Mouse (Mus musculus): ENCODE measurements around the gene Dhcr7. TPM values are rescaled to one million over a fixed set of nuclear protein-coding genes. Genes with fewer than 3 reads are reported as not detected.

Dhcr7 gene
- total RNA-seq, 2 experiments from 2014 or later = 730 to 1,067 TPM

DNA sequence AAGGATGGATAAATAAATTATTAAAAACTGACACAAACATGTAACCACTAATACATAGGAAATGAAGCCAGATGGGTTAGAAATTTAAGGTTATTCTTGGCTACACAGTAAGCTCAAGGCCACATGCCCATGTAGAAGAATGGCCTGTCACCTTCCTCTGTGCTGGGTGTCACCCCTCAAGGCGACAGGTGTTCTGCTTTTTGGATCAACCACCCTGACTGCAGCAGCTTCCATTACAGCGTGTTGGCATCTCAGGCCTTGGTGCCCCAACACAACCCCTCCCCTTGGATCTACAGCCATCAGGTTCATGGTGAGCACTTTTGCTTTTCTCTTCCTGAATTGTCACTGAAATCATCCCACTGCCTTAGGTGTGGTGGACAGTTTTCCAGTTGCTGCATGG, 9.7 kb downstream of the Dhcr7 start:
- no peak for DNase-seq (ENCODE audit: low spot score in 2 of 2)

GRCm38 (mm10) chr7:143833581-143834190, 10.7 kb downstream of the Dhcr7 start:
- DNase-seq (ENCODE audit: low spot score in 2 of 2) = peak in 1 of 2 experiments; percentile 55

DNA sequence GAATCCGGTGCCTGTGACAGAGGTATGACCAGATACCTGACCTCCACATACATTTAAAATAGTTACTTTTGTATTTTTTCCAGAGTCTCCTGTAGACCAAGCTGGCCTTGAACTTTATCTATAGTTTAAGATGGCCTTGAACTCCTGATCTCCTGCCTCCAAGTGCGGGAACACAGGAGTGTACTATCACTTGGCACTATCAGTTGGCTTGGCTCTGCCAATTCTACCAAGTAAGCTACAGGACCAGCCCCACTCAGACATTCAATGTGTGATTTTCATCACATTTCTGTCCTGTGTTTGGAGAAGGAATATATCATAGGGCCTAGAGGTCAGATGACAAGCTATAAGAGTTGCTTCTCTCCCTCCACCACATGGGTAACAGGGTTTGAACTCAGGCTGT, 11.4 kb downstream of the Dhcr7 start:
- no peak for DNase-seq (ENCODE audit: low spot score in 2 of 2)

- DNase-seq (ENCODE audit: low spot score in 2 of 2) = peak in 1 of 2 experiments; percentile 35
These were observed 12.0 kb downstream of the Dhcr7 start for GRCm38 (mm10) chr7:143834972-143835371.

- DNase-seq (ENCODE audit: low spot score in 2 of 2) = no peak
These were observed 14.9 kb downstream of the Dhcr7 start for GRCm38 (mm10) chr7:143837705-143838358.

DNA sequence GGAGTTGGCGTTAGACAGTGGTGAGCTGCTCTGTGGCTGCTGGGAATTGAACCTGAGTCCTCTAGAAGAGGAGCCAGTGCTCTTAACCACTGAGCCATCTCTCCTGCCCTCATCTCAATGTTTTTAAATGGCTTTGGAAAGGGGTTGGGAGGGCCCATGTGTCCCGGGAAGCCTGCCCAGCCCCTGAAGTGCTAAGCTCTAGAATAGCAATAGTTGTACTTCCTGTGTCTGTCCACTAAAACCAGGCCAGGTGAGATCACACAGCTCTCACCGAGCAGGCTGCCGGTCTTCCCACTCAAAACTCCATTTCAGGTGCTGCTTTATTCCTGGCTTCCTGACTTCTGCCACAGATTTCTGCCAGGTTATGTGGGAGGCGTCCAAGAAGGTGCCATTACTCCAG, 17.2 kb downstream of the Dhcr7 start:
- DNase-seq (ENCODE audit: low spot score in 2 of 2) = no peak

- no peak for DNase-seq (ENCODE audit: low spot score in 2 of 2)
These were observed 18.4 kb downstream of the Dhcr7 start for GRCm38 (mm10) chr7:143841301-143841700.

DNA sequence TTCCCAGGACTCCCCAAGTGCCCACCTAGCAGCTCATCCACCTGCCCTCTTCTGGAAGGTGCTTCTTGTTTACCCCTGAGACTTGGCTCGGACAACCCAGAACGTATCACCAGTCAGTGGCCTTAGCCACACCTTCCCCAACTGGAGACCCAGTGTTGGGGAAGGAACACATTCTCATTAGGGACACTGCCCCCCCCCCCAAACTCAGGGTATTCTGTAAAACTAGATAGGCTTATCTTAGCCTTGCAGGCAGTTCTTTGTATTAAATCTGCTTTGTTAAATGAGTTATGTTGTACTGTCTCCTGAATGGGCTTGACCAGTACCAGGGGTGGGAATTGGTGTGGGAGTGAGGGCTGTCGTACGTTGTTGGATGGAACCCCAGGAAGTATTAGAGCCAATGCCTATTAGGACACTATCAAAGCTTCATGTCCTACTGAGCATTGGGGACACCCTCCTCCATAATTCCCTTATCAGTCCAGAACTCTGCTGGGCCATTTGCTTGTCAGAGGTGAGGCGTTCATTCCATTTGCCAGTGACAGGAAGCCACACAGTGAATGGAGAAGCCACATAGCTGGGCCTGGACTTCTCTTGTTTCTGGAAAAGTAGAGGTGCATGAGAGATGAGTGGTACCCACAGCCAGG, 25.3 kb downstream of the Dhcr7 start:
- no peak for DNase-seq (ENCODE audit: low spot score in 2 of 2)

DNA sequence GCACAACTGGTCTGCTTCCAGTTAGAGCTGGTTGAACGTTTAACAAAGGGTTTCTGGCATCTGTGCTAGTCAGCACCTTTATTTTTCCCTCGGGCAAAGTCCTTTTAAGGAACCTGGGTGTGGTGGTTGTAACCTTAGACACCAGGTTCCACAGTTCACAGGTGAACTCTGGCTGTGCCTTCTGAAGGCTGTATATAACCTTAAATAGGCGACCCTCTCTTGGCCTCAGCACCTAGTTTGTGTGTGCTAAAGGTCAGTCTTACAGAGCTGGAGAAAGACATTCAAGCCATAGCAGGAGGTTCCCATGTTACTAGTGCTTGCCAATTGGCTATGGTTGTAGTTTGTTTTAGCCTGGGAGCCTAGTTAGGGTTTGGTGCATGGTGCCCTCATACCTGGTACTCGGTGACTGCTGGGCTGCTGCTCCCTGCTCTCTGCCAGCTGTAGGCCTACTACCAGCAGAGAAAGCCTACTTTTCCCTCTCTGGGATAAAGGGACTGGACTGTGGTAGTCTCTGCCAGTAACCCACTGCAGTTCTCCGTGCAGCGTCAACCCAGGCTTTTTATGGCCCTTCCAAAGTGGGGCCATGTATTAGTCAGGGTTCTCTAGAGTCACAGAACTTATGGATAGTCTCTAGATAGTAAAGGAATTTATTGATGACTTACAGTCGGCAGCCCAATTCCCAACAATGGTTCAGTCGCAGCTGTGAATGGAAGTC, 26.0 kb downstream of the Dhcr7 start:
- DNase-seq (ENCODE audit: low spot score in 2 of 2) = no peak

DNA sequence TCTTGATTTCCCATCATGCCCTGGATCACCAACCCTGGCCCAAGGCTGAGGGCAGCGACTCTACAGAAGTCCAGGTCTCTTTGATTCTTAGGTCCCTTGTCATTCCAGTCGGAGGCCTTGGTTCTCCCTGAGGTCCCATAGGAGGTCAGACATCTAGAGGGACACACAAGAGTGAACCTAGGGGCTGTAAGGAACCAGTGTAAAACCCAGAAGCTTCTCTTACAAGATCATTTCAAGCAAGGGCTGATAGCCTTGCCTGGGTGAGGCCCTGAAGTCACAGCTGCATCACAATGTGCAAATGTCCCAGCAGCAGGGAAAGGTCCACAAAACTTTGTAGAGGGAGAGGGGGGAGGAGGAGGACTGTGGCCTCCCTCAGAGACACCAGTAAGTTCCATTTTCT, 43.6 kb downstream of the Dhcr7 start, which contains the start of gene Gm498:
TSS of gene Gm498 (plus strand) at position 301 of the 400 bp plus-strand sequence.
- DNase-seq (ENCODE audit: low spot score in 2 of 2) = no peak

DNA sequence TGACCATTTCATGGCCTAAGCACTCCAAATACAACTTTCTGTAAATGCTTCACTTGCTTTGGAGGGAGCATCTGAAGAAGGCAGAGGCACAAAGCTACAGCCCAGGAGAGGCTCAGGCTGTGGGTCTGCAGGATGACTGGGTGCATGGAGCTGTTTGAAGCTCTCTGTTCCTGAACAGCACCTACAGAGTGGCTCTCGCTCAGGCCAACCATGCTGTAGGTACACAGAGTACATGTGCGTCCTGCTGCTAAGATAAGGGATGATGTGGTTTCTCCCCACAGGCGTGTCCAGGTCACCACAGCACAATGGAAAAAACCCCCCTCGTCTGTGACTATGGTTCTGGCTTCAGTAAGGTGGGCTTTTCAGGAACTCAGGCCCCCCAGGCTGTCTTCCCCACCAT, 45.9 kb downstream of the Dhcr7 start:
- no peak for DNase-seq (ENCODE audit: low spot score in 2 of 2)

DNA sequence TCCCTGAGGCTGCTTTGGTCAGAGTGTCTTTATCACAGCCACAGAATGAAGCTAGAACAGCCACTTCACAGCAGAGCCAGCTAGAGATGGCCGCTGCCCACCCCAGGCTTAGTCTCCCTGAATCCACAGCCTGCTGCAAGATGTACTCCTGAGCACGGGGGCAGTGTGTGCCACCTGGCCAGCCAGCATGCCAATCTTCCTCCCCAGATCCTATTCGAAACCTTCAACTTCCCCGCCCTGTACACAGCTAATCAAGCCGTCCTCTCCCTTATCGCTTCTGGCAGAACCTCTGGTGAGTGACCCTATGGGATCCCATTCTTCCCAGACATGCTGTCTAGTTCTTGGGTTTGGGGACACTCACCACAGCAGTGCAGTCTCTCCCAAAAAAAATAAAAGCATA, 60.8 kb downstream of the Dhcr7 start:
- DNase-seq (ENCODE audit: low spot score in 2 of 2) = no peak

DNA sequence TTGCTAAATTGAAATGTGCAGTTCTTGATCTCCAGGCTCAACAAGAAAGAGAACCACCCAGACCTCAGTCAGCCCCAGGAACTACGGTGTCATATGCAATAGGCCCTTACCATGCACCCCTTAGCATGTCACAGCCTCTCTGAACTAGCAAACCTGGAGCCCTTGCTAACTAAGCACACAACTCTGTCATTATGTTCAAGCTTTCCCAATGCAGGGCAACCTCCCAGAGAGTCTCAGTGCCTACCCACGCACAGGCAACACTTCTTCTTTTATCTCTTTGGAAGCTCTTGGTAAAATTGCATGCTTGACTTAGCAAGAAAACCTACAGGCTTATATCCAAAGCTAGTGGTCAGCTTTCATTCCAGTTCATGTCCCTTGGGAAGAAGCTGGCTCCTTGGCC, 68.2 kb downstream of the Dhcr7 start:
- no peak for DNase-seq (ENCODE audit: low spot score in 2 of 2)

DNA sequence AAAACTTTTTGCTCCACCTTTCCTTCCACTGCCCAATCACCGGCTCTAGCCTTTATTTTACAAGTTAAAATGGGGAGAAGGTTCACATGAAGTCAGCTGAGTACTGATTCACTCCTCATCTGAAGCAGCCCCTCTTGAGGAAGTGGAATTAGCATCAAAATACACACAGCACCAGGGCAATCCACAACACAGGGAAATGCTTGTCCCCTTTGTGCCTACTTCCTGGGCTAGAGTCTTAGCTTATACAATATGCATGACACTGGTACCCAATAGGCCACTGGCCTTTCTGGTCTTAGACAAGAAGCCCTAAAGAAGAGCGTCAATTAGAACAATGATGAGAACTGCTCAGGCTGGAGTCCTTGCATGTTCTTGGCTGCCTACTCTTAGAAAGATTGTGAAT, 69.4 kb downstream of the Dhcr7 start:
- no peak for DNase-seq (ENCODE audit: low spot score in 2 of 2)

Small RNA genes within 50 kb of the gene (microRNA-seq; reads per million reads assigned to microRNA genes)
- gene Gm22064 (ENCODE audit: borderline number of aligned reads in 2 of 2) = 0 reads per million in 2 experiments

Other genes starting within 250 kb of the Dhcr7 start
- 10 to 100 TPM; 54.1 to 61.1 TPM for gene Cars, start 223.1 kb upstream of the Dhcr7 start, total RNA-seq (2021)
- gene Tnfrsf26, start 194.4 kb upstream of the Dhcr7 start, total RNA-seq (2021) = 1 to 10 TPM in 1 of 2 experiments, under 1 TPM in 1; 0.86 to 1.1 TPM
- 1 to 10 TPM; 5.7 to 7.7 TPM for gene Tnfrsf22, start 173.5 kb upstream of the Dhcr7 start, total RNA-seq (2021)
- 1 to 10 TPM; 2.8 to 3.7 TPM for gene Tnfrsf23, start 137.3 kb upstream of the Dhcr7 start, total RNA-seq (2021)
- gene Osbpl5, start 66.2 kb upstream of the Dhcr7 start, total RNA-seq (2021) = 10 to 100 TPM; 24.5 to 29.1 TPM
- gene Mrgprg, start 56.2 kb upstream of the Dhcr7 start, total RNA-seq (2021) = 1 to 10 TPM; 1.7 to 2.2 TPM
- gene Mrgpre, start 38.6 kb upstream of the Dhcr7 start, total RNA-seq (2021) = 1 to 10 TPM; 2.3 to 2.9 TPM
- 10 to 100 TPM; 10.4 to 14.4 TPM for gene Nadsyn1, start 296 bp upstream of the Dhcr7 start, total RNA-seq (2021)
- gene Gm498, start 43.7 kb downstream of the Dhcr7 start, total RNA-seq (2021) = not detected
- 10 to 100 TPM in 1 of 2 experiments, 1 to 10 TPM in 1; 8.1 to 18.5 TPM for gene Shank2, start 178.8 kb downstream of the Dhcr7 start, total RNA-seq (2021)